Mouse (Mus musculus) heart, embryonic 14.5 days (tissue): ENCODE data around the gene Gm17509. TPM values are rescaled to one million over a fixed set of nuclear protein-coding genes. Genes with fewer than 3 reads are reported as not detected.

Experiments
- ATAC-seq: fragments of 200-750 bp; cut with Nextera tagmentation; 2 replicates; pipeline ENCODE4 v1.8.0; 2017; ENCODE audit warnings: low read depth, moderate TSS enrichment; ENCODE audit not compliant: insufficient number of reproducible peaks, insufficient read depth, low FRiP score
- H3K27ac ChIP-seq, 2 experiments: fragments of 200-500 bp in 1 of 2; fragments of 300-500 bp in 1 of 2; sonication (generic) in 1 of 2; replicated peaks in 1 of 2; 2 replicates each; pipeline ENCODE4 v1.5.1; 2012 to 2014; ENCODE audit warnings: low read depth in 2 of 2, low read length in 2 of 2, control low read depth in 1 of 2, mild to moderate bottlenecking in 1 of 2, mixed read lengths in 1 of 2; ENCODE audit not compliant: control insufficient read depth in 1 of 2, insufficient read depth in 1 of 2
- H3K27me3 ChIP-seq: fragments of 300-500 bp; sonication (generic); 2 replicates; pipeline ENCODE4 v1.6.1; 2014; ENCODE audit warnings: mild to moderate bottlenecking, low read length, control low read depth; ENCODE audit not compliant: control insufficient read depth, insufficient read depth
- H3K36me3 ChIP-seq: fragments of 300-500 bp; sonication (generic); 2 replicates; pipeline ENCODE4 v1.6.1; 2014; ENCODE audit warnings: mild to moderate bottlenecking, control low read depth, low read length, mixed read lengths; ENCODE audit not compliant: control insufficient read depth, insufficient read depth
- H3K4me1 ChIP-seq, 2 experiments: fragments of 200-500 bp in 1 of 2; fragments of 300-500 bp in 1 of 2; sonication (generic) in 1 of 2; 2 replicates each; pipeline ENCODE4 v1.6.1; 2012 to 2014; ENCODE audit warnings: low read length in 2 of 2, control low read depth in 1 of 2, mixed read lengths in 1 of 2; ENCODE audit not compliant: control insufficient read depth in 2 of 2, insufficient read depth in 2 of 2
- H3K4me2 ChIP-seq: fragments of 300-500 bp; sonication (generic); 2 replicates; pipeline ENCODE4 v1.6.1; 2014; ENCODE audit warnings: mild to moderate bottlenecking, low read length
- H3K4me3 ChIP-seq, 2 experiments: fragments of 200-500 bp in 1 of 2; fragments of 300-500 bp in 1 of 2; sonication (generic) in 1 of 2; 2 replicates each; pipeline ENCODE4 v1.5.1; 2012 to 2014; ENCODE audit warnings: low read length in 2 of 2, mild to moderate bottlenecking in 2 of 2, control low read depth in 1 of 2, low read depth in 1 of 2, moderate library complexity in 1 of 2; ENCODE audit not compliant: control insufficient read depth in 1 of 2, insufficient read depth in 1 of 2
- H3K9ac ChIP-seq: fragments of 300-500 bp; sonication (generic); 2 replicates; pipeline ENCODE4 v1.6.1; 2014; ENCODE audit warnings: mild to moderate bottlenecking, low read length
- H3K9me3 ChIP-seq: fragments of 300-500 bp; sonication (generic); 2 replicates; pipeline ENCODE4 v1.6.1; 2016; ENCODE audit warnings: low read length, control low read depth; ENCODE audit not compliant: control insufficient read depth
- WGBS: fragments of 180-500 bp; shearing (Covaris S2); extraction: QIAGEN DNeasy Blood & Tissue Kit; methylation state at CpG from one replicate; pipeline ENCODE4 v1.1.7; 2014; 5-methylcytosine and 5-hydroxymethylcytosine counted together
- polyA plus RNA-seq: library from polyadenylated mRNA; unstranded; fragments of >200 nt; fragmentation: Nextera tagmentation; extraction: Ambion mirVana; gene quantifications from 2 replicates; pipeline ENCODE4 v1.2.1, GENCODE M21; 2014

Gm17509 gene
- polyA plus RNA-seq, 1 experiment from 2014 or later, result not detected

- ATAC-seq, result no peak
- Histone ChIP-seq H3K9ac (peak overlapping the region; percentile 71), H3K27ac (no peak overlapping the region), H3K4me2 (peak overlapping the region; percentile 99), H3K4me3 (peak overlapping the region; percentile 73), H3K4me1 (peaks cover 0 to 4% of the 10 kb centered on the region in 2 experiments; a peak in 1 of 4 replicates), H3K36me3 (no peaks in the 10 kb centered on the region), H3K27me3 (no peaks in the 10 kb centered on the region; the same call in 1 of the 2 replicates), H3K9me3 (no peaks in the 10 kb centered on the region)
- 11% methylated on average over 16 of the region's 16 CpGs for WGBS
These were observed 889 bp downstream of the Gm17509 start for GRCm38 (mm10) chr13:117219871-117220500.

GRCm38 (mm10) chr13:117218092-117218491, 2.8 kb downstream of the Gm17509 start:
- no peaks in the 10 kb centered on the region for H3K9me3 ChIP-seq
- H3K4me1 ChIP-seq, result peaks cover 0 to 4% of the 10 kb centered on the region in 2 experiments; a peak in 1 of 4 replicates
- H3K4me3 ChIP-seq, result no peak overlapping the region
- H3K4me2 ChIP-seq, result no peak overlapping the region
- no peaks in the 10 kb centered on the region; the same call in 1 of the 2 replicates for H3K27me3 ChIP-seq
- WGBS, result 80% methylated on average over 2 of the region's 2 CpGs
- no peak for ATAC-seq
- no peak overlapping the region for H3K9ac ChIP-seq
- no peaks in the 10 kb centered on the region for H3K36me3 ChIP-seq
- H3K27ac ChIP-seq, result no peak overlapping the region

- H3K9me3 ChIP-seq, result no peaks in the 10 kb centered on the region
- peaks cover 0 to 4% of the 10 kb centered on the region in 2 experiments; a peak in 1 of 4 replicates for H3K4me1 ChIP-seq
- ATAC-seq, result no peak
- H3K9ac ChIP-seq, result no peak overlapping the region
- no peaks in the 10 kb centered on the region for H3K36me3 ChIP-seq
- no peak overlapping the region for H3K4me2 ChIP-seq
- H3K27me3 ChIP-seq, result no peaks in the 10 kb centered on the region; the same call in 1 of the 2 replicates
- H3K27ac ChIP-seq, result no peak overlapping the region
- no peak overlapping the region for H3K4me3 ChIP-seq
- WGBS, result 72% methylated on average over 11 of the region's 11 CpGs
These were observed 3.3 kb downstream of the Gm17509 start for GRCm38 (mm10) chr13:117217621-117218020.

- WGBS, result 36% methylated on average over 9 of the region's 9 CpGs
- no peak overlapping the region for H3K4me3 ChIP-seq
- H3K4me2 ChIP-seq, result no peak overlapping the region
- no peaks in the 10 kb centered on the region for H3K36me3 ChIP-seq
- no peaks in the 10 kb centered on the region for H3K9me3 ChIP-seq
- H3K27me3 ChIP-seq, result no peaks in the 10 kb centered on the region; the same call in 1 of the 2 replicates
- no peak overlapping the region for H3K9ac ChIP-seq
- no peak overlapping the region for H3K27ac ChIP-seq
- H3K4me1 ChIP-seq, result 0 out of 4 replicates have a peak, but pooled peaks cover 0 to 4% of the 10 kb centered on the region in 2 experiments
- ATAC-seq, result no peak
These were observed 4.0 kb downstream of the Gm17509 start for GRCm38 (mm10) chr13:117216752-117217363.

GRCm38 (mm10) chr13:117216126-117216525, 4.7 kb downstream of the Gm17509 start:
- Histone ChIP-seq H3K9ac (no peak overlapping the region), H3K27me3 (no peaks in the 10 kb centered on the region), H3K4me1 (0 out of 4 replicates have a peak, but pooled peaks cover 0 to 4% of the 10 kb centered on the region in 2 experiments), H3K4me2 (no peak overlapping the region), H3K4me3 (no peak overlapping the region), H3K9me3 (no peaks in the 10 kb centered on the region), H3K27ac (no peak overlapping the region), H3K36me3 (no peaks in the 10 kb centered on the region)
- 32% methylated on average over 10 of the region's 10 CpGs for WGBS
- no peak for ATAC-seq

- Histone ChIP-seq H3K4me2 (no peak overlapping the region), H3K9ac (no peak overlapping the region), H3K9me3 (no peaks in the 10 kb centered on the region), H3K36me3 (no peaks in the 10 kb centered on the region), H3K4me3 (no peak overlapping the region), H3K4me1 (0 out of 4 replicates have a peak, but pooled peaks cover 0 to 4% of the 10 kb centered on the region in 2 experiments), H3K27ac (no peak overlapping the region), H3K27me3 (no peaks in the 10 kb centered on the region)
- 26% methylated on average over 10 of the region's 10 CpGs for WGBS
- no peak for ATAC-seq
These were observed 5.4 kb downstream of the Gm17509 start for GRCm38 (mm10) chr13:117215481-117215880.

GRCm38 (mm10) chr13:117211386-117211875, 9.4 kb downstream of the Gm17509 start:
- no peak for ATAC-seq
- no peaks in the 10 kb centered on the region for H3K27me3 ChIP-seq
- H3K27ac ChIP-seq, result no peak overlapping the region
- no peaks in the 10 kb centered on the region for H3K9me3 ChIP-seq
- H3K4me1 ChIP-seq, result peaks cover 5% of the 10 kb centered on the region in 2 experiments; a peak in 3 of 4 replicates
- H3K4me3 ChIP-seq, result no peak overlapping the region
- no peaks in the 10 kb centered on the region for H3K36me3 ChIP-seq
- H3K4me2 ChIP-seq, result no peak overlapping the region
- 52% methylated on average over 11 of the region's 11 CpGs for WGBS
- H3K9ac ChIP-seq, result no peak overlapping the region
